Mouse (Mus musculus): ENCODE measurements around the gene Fbn1. TPM values are rescaled to one million over a fixed set of nuclear protein-coding genes. Genes with fewer than 3 reads are reported as not detected.

Fbn1 gene
- polyA plus RNA-seq, 1 experiment = 0.99 TPM

DNA sequence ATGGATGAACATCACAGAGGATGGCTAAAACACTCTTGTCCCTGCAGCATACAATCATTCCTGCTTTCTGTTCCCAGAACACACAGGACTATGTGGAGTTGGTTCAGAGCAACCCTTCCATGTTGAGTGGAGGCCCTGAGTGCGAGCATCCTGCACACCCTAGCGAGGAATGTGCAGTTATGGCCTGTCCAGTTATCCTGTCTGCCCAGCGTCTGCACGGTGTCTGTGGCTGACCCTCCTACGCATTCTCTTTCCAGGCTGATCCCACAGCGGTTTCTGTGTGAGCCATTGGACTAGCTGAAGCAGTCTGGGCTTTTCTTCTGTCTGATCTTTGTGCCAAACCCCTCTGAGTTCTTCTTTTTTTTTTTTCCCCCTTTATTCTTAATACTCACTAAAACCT lies 123.4 kb downstream of the Fbn1 start:
- no peak overlapping the region for H3K27ac ChIP-seq (ENCODE audit: insufficient read depth, low read depth, low read length)
- no peaks in the 10 kb centered on the region for H3K4me1 ChIP-seq (ENCODE audit: control insufficient read depth, insufficient read depth, low read length)
- TF ChIP-seq CTCF (IDR thresholded peaks at IDR 0.05; ENCODE audit: low read depth, low read length) (no peak), POLR2A (IDR thresholded peaks at IDR 0.05; ENCODE audit: borderline replicate concordance, low read depth, low read length) (no peak)
- no peak overlapping the region for H3K4me3 ChIP-seq (ENCODE audit: insufficient read depth, low read length)

DNA sequence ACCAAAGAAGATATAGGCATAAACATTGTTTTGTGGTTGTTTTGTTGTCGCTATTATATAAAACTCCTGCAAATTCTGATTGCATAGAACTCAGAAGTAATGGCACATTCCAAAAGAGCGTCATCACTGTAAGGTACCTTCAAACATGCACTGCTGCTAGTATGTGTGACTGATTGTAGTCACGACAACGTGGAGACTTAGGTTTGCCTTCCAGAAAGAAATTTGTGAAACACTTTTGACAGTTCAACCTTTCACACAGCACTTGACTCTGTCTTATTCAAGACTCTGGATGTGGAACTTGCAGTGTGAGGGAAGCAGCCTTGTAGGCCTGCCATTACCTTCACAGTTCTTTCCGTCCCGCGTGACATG lies 124.5 kb downstream of the Fbn1 start:
- Histone ChIP-seq H3K4me1 (ENCODE audit: control insufficient read depth, insufficient read depth, low read length) (no peaks in the 10 kb centered on the region), H3K4me3 (ENCODE audit: insufficient read depth, low read length) (no peak overlapping the region), H3K27ac (ENCODE audit: insufficient read depth, low read depth, low read length) (no peak overlapping the region)
- TF ChIP-seq CTCF (IDR thresholded peaks at IDR 0.05; ENCODE audit: low read depth, low read length) = no peak
- no peak for TF ChIP-seq POLR2A (IDR thresholded peaks at IDR 0.05; ENCODE audit: borderline replicate concordance, low read depth, low read length)

DNA sequence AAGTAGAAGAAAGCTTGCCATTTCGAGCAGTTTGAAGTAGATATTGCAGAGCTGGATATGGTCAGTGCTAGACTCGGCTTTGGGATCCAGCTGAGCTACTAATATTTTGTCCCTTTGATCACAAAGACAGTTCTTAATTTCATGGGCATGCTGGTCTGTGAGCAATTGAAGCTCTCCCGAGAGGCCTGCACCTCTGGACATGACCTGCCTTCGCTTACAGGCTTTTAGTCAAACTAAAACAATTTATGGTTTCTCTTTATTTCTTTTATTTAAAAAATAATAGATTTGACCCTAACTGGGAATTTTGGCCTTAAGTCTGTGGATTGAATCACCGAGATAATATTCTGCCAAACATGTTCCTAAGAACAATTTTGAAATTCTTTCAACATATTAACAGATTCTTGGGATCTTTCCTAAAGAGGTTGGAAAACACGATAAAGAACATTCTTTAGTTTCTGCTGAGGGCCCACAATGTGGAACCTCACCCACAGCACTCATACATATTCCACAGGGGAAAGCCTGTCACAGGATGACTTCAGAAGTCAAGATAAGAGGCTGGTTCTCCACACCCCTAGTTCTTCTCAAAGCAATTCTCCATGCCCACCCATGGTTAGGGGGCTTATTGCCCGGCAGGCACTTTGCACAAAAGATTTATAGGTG lies 125.0 kb downstream of the Fbn1 start:
- H3K27ac ChIP-seq (ENCODE audit: insufficient read depth, low read depth, low read length) = no peak overlapping the region
- TF ChIP-seq POLR2A (IDR thresholded peaks at IDR 0.05; ENCODE audit: borderline replicate concordance, low read depth, low read length) (no peak), CTCF (IDR thresholded peaks at IDR 0.05; ENCODE audit: low read depth, low read length) (no peak)
- H3K4me1 ChIP-seq (ENCODE audit: control insufficient read depth, insufficient read depth, low read length) = no peaks in the 10 kb centered on the region
- no peak overlapping the region for H3K4me3 ChIP-seq (ENCODE audit: insufficient read depth, low read length)

DNA sequence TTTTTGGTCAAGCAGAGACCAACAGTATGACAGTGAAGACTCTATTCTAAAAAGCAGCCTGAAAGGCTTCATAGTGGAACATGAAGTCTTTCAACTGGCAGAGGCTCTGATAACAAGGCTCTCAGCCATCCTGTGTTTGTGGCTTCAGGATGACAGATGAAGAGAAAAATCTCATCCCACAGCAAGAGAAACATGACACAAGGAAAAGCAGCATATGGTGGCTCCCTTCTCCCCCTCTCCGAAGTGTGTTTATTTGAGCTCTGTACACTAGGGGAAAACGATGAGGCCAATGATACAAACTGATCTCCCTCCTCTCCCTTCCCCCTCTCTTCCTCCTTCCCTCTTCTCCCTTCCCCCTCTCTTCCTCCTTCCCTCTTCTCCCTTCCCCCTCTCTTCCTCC lies 127.7 kb downstream of the Fbn1 start:
- TF ChIP-seq CTCF (IDR thresholded peaks at IDR 0.05; ENCODE audit: low read depth, low read length) (no peak), POLR2A (IDR thresholded peaks at IDR 0.05; ENCODE audit: borderline replicate concordance, low read depth, low read length) (no peak)
- Histone ChIP-seq H3K4me1 (ENCODE audit: control insufficient read depth, insufficient read depth, low read length) (no peaks in the 10 kb centered on the region), H3K4me3 (ENCODE audit: insufficient read depth, low read length) (no peak overlapping the region), H3K27ac (ENCODE audit: insufficient read depth, low read depth, low read length) (no peak overlapping the region)

DNA sequence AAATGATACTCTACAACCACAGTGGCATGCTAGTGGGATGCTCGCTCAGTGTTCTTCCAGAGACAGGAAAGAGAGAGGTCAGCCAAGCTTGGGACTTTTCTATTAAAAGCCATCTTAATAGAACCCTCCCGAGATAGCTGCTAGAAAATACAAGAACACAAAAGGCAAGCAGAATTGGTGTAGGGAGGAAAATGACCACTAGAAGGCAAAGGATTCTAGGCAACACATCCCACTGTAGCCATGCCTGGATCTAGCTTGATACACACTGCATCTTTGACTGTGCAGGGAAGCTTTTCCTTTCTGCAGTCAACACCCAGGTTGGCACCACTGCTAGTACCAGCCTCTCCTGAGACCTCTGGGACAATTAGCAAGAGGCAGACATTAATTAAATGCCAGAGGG lies 128.6 kb downstream of the Fbn1 start:
- TF ChIP-seq POLR2A (IDR thresholded peaks at IDR 0.05; ENCODE audit: borderline replicate concordance, low read depth, low read length) (no peak), CTCF (IDR thresholded peaks at IDR 0.05; ENCODE audit: low read depth, low read length) (no peak)
- H3K27ac ChIP-seq (ENCODE audit: insufficient read depth, low read depth, low read length) = no peak overlapping the region
- H3K4me1 ChIP-seq (ENCODE audit: control insufficient read depth, insufficient read depth, low read length) = no peaks in the 10 kb centered on the region
- no peak overlapping the region for H3K4me3 ChIP-seq (ENCODE audit: insufficient read depth, low read length)

DNA sequence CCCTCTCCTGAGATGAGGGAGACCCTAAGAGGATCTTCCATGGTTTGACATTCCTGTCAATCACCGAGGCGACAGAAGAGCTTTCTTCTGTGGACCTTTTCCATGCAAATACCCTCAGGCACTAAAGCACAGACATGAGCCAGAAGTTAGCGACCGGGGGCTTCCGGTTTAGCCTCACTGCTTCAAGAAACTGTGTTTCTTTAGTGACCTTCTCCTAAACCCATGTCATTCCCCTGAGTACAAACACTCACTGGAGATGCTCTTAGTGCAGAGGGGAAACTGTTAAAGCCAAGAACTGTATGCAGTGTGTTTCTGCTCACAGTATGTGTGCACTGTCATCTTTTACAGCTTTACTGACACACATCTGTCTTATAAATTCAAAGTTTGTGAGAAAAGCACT lies 131.9 kb downstream of the Fbn1 start:
- no peak for TF ChIP-seq CTCF (IDR thresholded peaks at IDR 0.05; ENCODE audit: low read depth, low read length)
- TF ChIP-seq POLR2A (IDR thresholded peaks at IDR 0.05; ENCODE audit: borderline replicate concordance, low read depth, low read length) = no peak
- Histone ChIP-seq H3K27ac (ENCODE audit: insufficient read depth, low read depth, low read length) (no peak overlapping the region), H3K4me3 (ENCODE audit: insufficient read depth, low read length) (no peak overlapping the region)

DNA sequence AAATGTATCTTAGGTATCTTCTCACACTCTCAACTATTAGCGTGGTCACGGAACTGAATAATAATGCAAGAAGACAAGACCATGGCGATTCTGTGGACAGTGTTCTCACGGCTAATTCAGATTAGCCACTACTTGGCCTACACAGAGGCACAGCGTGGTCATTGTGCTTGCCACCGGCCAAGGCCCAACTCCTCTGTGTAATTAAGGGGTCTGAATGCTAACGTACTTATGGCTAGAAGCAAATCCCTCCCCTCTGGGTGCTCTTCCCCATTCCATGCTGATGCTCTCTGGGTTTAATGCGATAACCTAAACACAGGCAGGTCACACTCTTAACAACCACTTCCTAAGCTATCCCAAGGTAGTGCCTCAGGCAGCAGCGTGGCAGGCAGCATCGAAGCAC lies 132.5 kb downstream of the Fbn1 start:
- TF ChIP-seq CTCF (IDR thresholded peaks at IDR 0.05; ENCODE audit: low read depth, low read length) (no peak), POLR2A (IDR thresholded peaks at IDR 0.05; ENCODE audit: borderline replicate concordance, low read depth, low read length) (no peak)
- Histone ChIP-seq H3K27ac (ENCODE audit: insufficient read depth, low read depth, low read length) (no peak overlapping the region), H3K4me3 (ENCODE audit: insufficient read depth, low read length) (no peak overlapping the region), H3K4me1 (ENCODE audit: control insufficient read depth, insufficient read depth, low read length) (no peaks in the 10 kb centered on the region)

More for the DNA sequence above, 131.9 kb downstream of the Fbn1 start:
- no peaks in the 10 kb centered on the region for H3K4me1 ChIP-seq (ENCODE audit: control insufficient read depth, insufficient read depth, low read length)

DNA sequence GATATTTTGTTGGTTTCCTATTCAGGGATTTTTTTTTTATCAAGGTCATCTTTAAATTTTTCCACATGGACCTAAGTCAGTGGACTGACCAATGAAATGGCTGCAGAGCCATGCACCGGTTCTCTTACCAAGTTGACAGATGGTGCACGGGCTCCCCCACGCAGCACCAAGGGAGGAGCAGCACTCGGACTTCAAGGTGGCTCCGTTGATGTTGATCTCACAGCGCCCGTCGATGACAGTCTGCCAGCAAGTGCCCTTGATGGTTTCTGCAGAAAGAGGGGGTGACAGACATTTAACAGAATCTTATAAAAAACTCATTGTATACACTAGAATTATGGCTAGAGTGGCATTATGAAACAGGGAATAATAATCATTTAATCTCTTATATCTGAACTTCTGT lies 138.1 kb downstream of the Fbn1 start:
- no peaks in the 10 kb centered on the region for H3K4me1 ChIP-seq (ENCODE audit: control insufficient read depth, insufficient read depth, low read length)
- no peak for TF ChIP-seq POLR2A (IDR thresholded peaks at IDR 0.05; ENCODE audit: borderline replicate concordance, low read depth, low read length)
- no peak for TF ChIP-seq CTCF (IDR thresholded peaks at IDR 0.05; ENCODE audit: low read depth, low read length)
- no peak overlapping the region for H3K27ac ChIP-seq (ENCODE audit: insufficient read depth, low read depth, low read length)
- H3K4me3 ChIP-seq (ENCODE audit: insufficient read depth, low read length) = no peak overlapping the region

DNA sequence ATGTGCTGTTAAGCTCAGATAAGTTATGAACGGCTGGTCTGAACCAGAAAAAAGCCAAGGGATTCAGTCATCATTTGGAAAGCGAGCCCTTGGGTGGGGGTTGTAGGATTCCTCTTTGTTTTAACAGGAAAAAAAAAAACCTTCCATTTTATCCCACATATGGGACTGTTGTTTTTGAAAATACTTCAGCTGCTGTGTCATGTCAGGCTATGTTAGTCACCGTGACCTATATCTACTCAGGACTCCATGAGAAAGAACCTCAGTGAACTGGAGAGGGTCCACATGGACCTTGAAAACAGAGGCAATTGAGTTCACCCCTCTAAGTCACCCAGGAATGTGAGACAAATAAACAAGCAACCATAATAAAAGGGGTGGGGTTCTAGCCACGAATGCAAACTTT lies 139.2 kb downstream of the Fbn1 start:
- no peaks in the 10 kb centered on the region for H3K4me1 ChIP-seq (ENCODE audit: control insufficient read depth, insufficient read depth, low read length)
- no peak overlapping the region for H3K4me3 ChIP-seq (ENCODE audit: insufficient read depth, low read length)
- no peak overlapping the region for H3K27ac ChIP-seq (ENCODE audit: insufficient read depth, low read depth, low read length)
- no peak for TF ChIP-seq POLR2A (IDR thresholded peaks at IDR 0.05; ENCODE audit: borderline replicate concordance, low read depth, low read length)
- no peak for TF ChIP-seq CTCF (IDR thresholded peaks at IDR 0.05; ENCODE audit: low read depth, low read length)

DNA sequence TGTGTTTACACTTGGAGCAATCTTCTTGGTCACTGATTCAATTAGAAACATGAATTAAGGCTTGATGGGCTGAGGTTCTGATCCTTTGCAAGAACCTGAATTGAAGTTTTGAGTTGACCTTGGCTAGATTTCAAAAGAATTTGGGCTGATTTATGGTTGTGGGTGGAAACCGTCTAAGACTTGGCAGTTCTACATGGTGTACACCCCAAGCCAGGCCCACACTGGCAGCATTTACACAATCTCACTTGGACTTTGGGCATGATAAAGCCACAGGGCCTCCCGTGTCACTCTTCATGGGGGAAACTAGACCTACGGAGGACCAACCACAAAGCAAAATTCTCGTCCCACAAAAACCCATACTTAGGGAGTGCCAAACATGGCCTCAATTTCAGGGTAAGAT lies 146.1 kb downstream of the Fbn1 start:
- no peak overlapping the region for H3K27ac ChIP-seq (ENCODE audit: insufficient read depth, low read depth, low read length)
- TF ChIP-seq CTCF (IDR thresholded peaks at IDR 0.05; ENCODE audit: low read depth, low read length) (no peak), POLR2A (IDR thresholded peaks at IDR 0.05; ENCODE audit: borderline replicate concordance, low read depth, low read length) (no peak)

DNA sequence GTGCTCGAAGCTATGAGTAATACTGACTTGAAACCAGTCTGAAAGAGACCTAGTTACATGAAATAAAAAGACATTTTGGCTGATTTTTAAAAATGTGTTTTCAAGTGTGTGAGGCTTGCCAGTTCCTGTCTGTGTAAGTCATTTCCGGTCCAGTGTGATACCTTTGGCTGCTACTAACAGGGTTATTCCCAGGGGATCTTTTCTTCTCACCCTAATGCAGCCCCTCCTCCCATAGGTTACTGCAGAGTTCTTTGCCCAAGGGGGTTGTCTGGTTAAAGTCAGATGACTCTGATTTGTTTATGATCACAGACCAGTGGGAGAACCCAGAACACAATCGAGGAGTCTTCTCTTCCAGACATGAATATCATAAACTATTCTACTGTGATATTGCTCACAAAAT lies 151.3 kb downstream of the Fbn1 start:
- H3K27ac ChIP-seq (ENCODE audit: insufficient read depth, low read depth, low read length) = no peak overlapping the region
- TF ChIP-seq POLR2A (IDR thresholded peaks at IDR 0.05; ENCODE audit: borderline replicate concordance, low read depth, low read length) (no peak), CTCF (IDR thresholded peaks at IDR 0.05; ENCODE audit: low read depth, low read length) (no peak)
- no peak overlapping the region for H3K4me3 ChIP-seq (ENCODE audit: insufficient read depth, low read length)
- H3K4me1 ChIP-seq (ENCODE audit: control insufficient read depth, insufficient read depth, low read length) = no peaks in the 10 kb centered on the region

More for the DNA sequence above, 146.1 kb downstream of the Fbn1 start:
- no peaks in the 10 kb centered on the region for H3K4me1 ChIP-seq (ENCODE audit: control insufficient read depth, insufficient read depth, low read length)
- H3K4me3 ChIP-seq (ENCODE audit: insufficient read depth, low read length) = no peak overlapping the region

Data from bone marrow macrophage, adult 2 months (primary cell).